Mouse (Mus musculus) heart, postnatal 0 days (tissue): ENCODE data around the gene Ulk4. TPM values are rescaled to one million over a fixed set of nuclear protein-coding genes. Genes with fewer than 3 reads are reported as not detected.

ENCODE experiments used
- ATAC-seq: fragments of 200-750 bp; cut with Nextera tagmentation; 2 replicates; pipeline ENCODE4 v1.8.0; 2017; ENCODE audit warnings: low read depth, moderate number of reproducible peaks, moderate library complexity; ENCODE audit not compliant: insufficient read depth
- DNase-seq: peaks from one replicate; pipeline ENCODE4 v3.0.0-alpha.2; 2016; ENCODE audit warnings: low spot score
- H3K27ac ChIP-seq: fragments of 300-500 bp; sonication (generic); 2 replicates; pipeline ENCODE4 v1.5.1; 2014; ENCODE audit warnings: low read depth, mild to moderate bottlenecking
- H3K27me3 ChIP-seq: fragments of 300-500 bp; sonication (generic); 2 replicates; pipeline ENCODE4 v1.6.1; 2014; ENCODE audit warnings: low read length, mixed read lengths; ENCODE audit not compliant: control insufficient read depth, insufficient read depth
- H3K36me3 ChIP-seq: fragments of 300-500 bp; sonication (generic); replicated peaks from 2 replicates; pipeline ENCODE4 v1.6.1; 2014; ENCODE audit warnings: low read length, mixed read lengths; ENCODE audit not compliant: control insufficient read depth, insufficient read depth
- H3K4me1 ChIP-seq: fragments of 300-500 bp; sonication (generic); 2 replicates; pipeline ENCODE4 v1.6.1; 2014; ENCODE audit warnings: antibody characterized with exemption; ENCODE audit not compliant: control insufficient read depth, insufficient read depth
- H3K4me2 ChIP-seq: fragments of 300-500 bp; sonication (generic); 2 replicates; pipeline ENCODE4 v1.6.1; 2014; ENCODE audit warnings: low read depth, mild to moderate bottlenecking, low read length, moderate library complexity
- H3K4me3 ChIP-seq: fragments of 300-500 bp; sonication (generic); 2 replicates; pipeline ENCODE4 v1.5.1; 2014; ENCODE audit warnings: low read depth, low read length
- H3K9ac ChIP-seq: fragments of 300-500 bp; sonication (generic); replicated peaks from 2 replicates; pipeline ENCODE4 v1.6.1; 2014; ENCODE audit warnings: low read depth, low read length, mixed read lengths
- H3K9me3 ChIP-seq: fragments of 300-500 bp; sonication (generic); replicated peaks from 2 replicates; pipeline ENCODE4 v1.6.1; 2016; ENCODE audit warnings: low read length; ENCODE audit not compliant: control insufficient read depth
- CTCF ChIP-seq: IDR thresholded peaks from 2 replicates; pipeline ENCODE4 v1.5.1; 2016; ENCODE audit warnings: antibody characterized with exemption, control low read depth, low read depth
- EP300 ChIP-seq: IDR thresholded peaks from 2 replicates; pipeline ENCODE4 v1.6.1; 2016; ENCODE audit warnings: antibody characterized with exemption, low read depth
- WGBS: fragments of 180-500 bp; shearing (Covaris S2); extraction: QIAGEN DNeasy Blood & Tissue Kit; methylation state at CpG from one replicate; pipeline ENCODE4 v1.1.7; 2014; 5-methylcytosine and 5-hydroxymethylcytosine counted together
- polyA plus RNA-seq: library from polyadenylated mRNA; unstranded; fragments of >200 nt; fragmentation: Nextera tagmentation; extraction: Ambion mirVana; gene quantifications from 2 replicates; pipeline ENCODE4 v1.2.1, GENCODE M21; 2015
- total RNA-seq: library from RNA; depleted of rRNA; stranded (reverse); fragments of >200 nt; gene quantifications from 2 replicates; pipeline ENCODE4 v1.2.3, GENCODE M21; 2014; ENCODE audit warnings: low replicate concordance

Ulk4 gene
- total and polyA plus RNA-seq, 2 experiments from 2014 or later: 1.5 to 66.7 TPM

DNA sequence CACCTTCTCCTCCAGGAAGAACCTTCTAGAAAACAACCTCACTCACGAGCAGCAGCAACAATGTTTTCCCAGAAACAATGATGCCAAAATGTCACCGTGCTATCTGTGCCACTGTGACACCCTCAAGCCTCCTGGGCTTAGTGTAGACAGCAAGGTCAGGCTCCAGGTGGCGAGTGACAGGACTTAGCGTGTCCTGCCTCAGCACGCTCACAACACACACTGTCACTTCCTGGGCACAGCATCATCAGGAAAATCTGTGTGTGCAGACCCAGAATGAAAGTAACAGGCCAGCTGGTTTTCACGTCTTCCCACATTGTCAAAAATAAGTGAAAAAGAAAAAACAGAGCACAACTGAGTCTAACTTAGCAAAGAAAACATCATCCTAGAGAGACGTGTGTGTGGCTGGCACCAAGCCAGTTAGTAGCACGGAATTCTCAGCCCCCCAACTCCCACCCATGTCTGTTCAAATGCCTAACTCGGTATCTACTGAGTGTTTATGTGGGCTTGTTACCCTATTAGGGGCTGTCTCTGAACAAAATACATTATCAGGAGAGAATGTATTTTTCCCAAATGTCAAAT is 120.7 kb downstream of the Ulk4 start:
- WGBS: 40% methylated on average over 9 of the region's 9 CpGs
- TF ChIP-seq CTCF: no peak
- TF ChIP-seq EP300: no peak
- no peak for ATAC-seq

GRCm38 (mm10) chr9:121153276-121153675 is 123.7 kb downstream of the Ulk4 start:
- no peaks in the 10 kb centered on the region for H3K36me3 ChIP-seq
- TF ChIP-seq EP300: no peak
- TF ChIP-seq CTCF: no peak
- peaks cover 9% of the 10 kb centered on the region; the same call in 1 of the 2 replicates for H3K4me1 ChIP-seq
- H3K9me3 ChIP-seq: no peaks in the 10 kb centered on the region
- no peak for DNase-seq
- no peak overlapping the region for H3K4me2 ChIP-seq
- no peak overlapping the region for H3K27ac ChIP-seq
- no peak overlapping the region for H3K9ac ChIP-seq
- no peak overlapping the region for H3K4me3 ChIP-seq
- no peaks in the 10 kb centered on the region for H3K27me3 ChIP-seq
- no peak for ATAC-seq
- WGBS: 92% methylated on average over 5 of the region's 5 CpGs

More for the DNA sequence above, 120.7 kb downstream of the Ulk4 start:
- Histone ChIP-seq H3K9me3 (no peaks in the 10 kb centered on the region), H3K4me2 (no peak overlapping the region), H3K9ac (no peak overlapping the region), H3K27me3 (no peaks in the 10 kb centered on the region), H3K27ac (no peak overlapping the region), H3K36me3 (no peaks in the 10 kb centered on the region), H3K4me1 (no peaks in the 10 kb centered on the region), H3K4me3 (no peak overlapping the region)
- no peak for DNase-seq

DNA sequence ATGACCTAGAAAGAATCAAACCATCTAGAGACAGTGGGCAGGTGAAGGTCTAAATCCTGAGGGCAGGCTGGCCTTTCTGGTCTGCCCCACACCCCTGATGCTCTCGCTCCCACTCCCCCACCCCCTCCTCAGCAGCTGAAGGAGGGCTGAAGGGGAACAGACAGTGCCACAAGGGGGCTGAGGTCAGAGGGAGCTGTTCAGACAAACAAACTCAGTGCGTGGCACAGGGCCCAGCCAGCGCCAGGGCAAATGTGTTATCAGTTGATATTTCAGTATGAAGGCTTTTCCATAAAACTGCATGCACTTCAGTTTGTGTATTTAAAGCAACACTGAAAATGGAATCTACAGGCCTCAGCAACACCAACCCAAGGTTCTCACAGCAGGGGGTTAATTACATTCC is 128.4 kb downstream of the Ulk4 start:
- Histone ChIP-seq H3K4me3 (no peak overlapping the region), H3K4me1 (peaks cover 9% of the 10 kb centered on the region; the same call in 1 of the 2 replicates), H3K9me3 (no peaks in the 10 kb centered on the region), H3K9ac (no peak overlapping the region), H3K4me2 (no peak overlapping the region), H3K27ac (no peak overlapping the region), H3K36me3 (no peaks in the 10 kb centered on the region), H3K27me3 (no peaks in the 10 kb centered on the region)
- TF ChIP-seq CTCF (0 out of 2 replicates have a peak, but pooled peaks have one; percentile 5), EP300 (no peak)
- WGBS: 18% methylated on average over 3 of the region's 3 CpGs
- ATAC-seq: no peak
- no peak for DNase-seq

GRCm38 (mm10) chr9:121143208-121143607 is 133.8 kb downstream of the Ulk4 start:
- 81% methylated on average over 6 of the region's 6 CpGs for WGBS

GRCm38 (mm10) chr9:121132549-121132948 is 144.4 kb downstream of the Ulk4 start:
- ATAC-seq (no peak), DNase-seq (no peak)
- no peak overlapping the region for H3K4me3 ChIP-seq
- no peaks in the 10 kb centered on the region for H3K9me3 ChIP-seq
- no peaks in the 10 kb centered on the region for H3K4me1 ChIP-seq
- no peaks in the 10 kb centered on the region for H3K36me3 ChIP-seq
- 63% methylated on average over 6 of the region's 6 CpGs for WGBS
- no peak overlapping the region for H3K4me2 ChIP-seq
- H3K27me3 ChIP-seq: no peaks in the 10 kb centered on the region
- TF ChIP-seq EP300 (no peak), CTCF (no peak)
- H3K9ac ChIP-seq: no peak overlapping the region
- H3K27ac ChIP-seq: no peak overlapping the region

More at GRCm38 (mm10) chr9:121143208-121143607, 133.8 kb downstream of the Ulk4 start:
- Histone ChIP-seq H3K4me1 (no peaks in the 10 kb centered on the region), H3K27me3 (no peaks in the 10 kb centered on the region), H3K9ac (no peak overlapping the region), H3K36me3 (no peaks in the 10 kb centered on the region), H3K9me3 (no peaks in the 10 kb centered on the region), H3K4me3 (no peak overlapping the region), H3K4me2 (no peak overlapping the region), H3K27ac (no peak overlapping the region)
- TF ChIP-seq EP300: no peak
- no peak for ATAC-seq
- DNase-seq: no peak

DNA sequence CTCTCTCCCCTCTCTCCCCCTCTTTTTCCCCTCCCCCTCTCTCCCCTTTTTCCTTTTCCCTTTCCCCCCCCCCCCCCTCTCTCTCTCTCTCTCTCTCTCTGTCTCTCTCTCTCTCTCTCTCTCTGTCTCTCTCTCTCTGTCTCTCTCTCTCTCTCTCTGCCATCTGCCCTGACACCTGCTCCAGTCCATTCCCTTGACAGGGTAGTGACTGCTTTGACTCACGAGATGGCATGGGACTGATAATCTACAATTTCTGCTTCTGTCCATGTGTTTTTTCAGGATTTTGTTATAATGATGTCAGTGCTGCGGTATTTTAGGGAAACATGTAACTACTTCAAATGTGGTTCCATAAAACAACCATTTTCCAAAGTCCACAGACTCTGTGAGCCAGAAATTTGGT is 147.5 kb downstream of the Ulk4 start:
- H3K27me3 ChIP-seq: no peaks in the 10 kb centered on the region
- no peaks in the 10 kb centered on the region for H3K36me3 ChIP-seq
- no peak overlapping the region for H3K4me2 ChIP-seq
- H3K4me3 ChIP-seq: no peak overlapping the region
- no peaks in the 10 kb centered on the region for H3K4me1 ChIP-seq
- no peak overlapping the region for H3K9ac ChIP-seq
- no peak overlapping the region for H3K27ac ChIP-seq
- 77% methylated on average over 2 of the region's 2 CpGs for WGBS
- ATAC-seq (no peak), DNase-seq (no peak)
- TF ChIP-seq CTCF (no peak), EP300 (no peak)
- H3K9me3 ChIP-seq: no peaks in the 10 kb centered on the region
